Mouse (Mus musculus) testis, adult 2 months (tissue): ENCODE data around the gene Pla2g3.

ENCODE experiments used
- CTCF ChIP-seq: fragments of 200-500 bp; IDR thresholded peaks from 2 replicates; pipeline ENCODE4 v1.5.1; 2012; ENCODE audit warnings: low read depth, mild to moderate bottlenecking, inconsistent platforms, low read length, moderate library complexity; ENCODE audit not compliant: control insufficient read depth, insufficient read depth, insufficient replicate concordance
- POLR2A ChIP-seq: fragments of 200-500 bp; IDR thresholded peaks from 2 replicates; pipeline ENCODE4 v1.6.1; 2012; ENCODE audit warnings: low read depth, mild to moderate bottlenecking, inconsistent platforms, low read length, moderate library complexity; ENCODE audit not compliant: control insufficient read depth

DNA sequence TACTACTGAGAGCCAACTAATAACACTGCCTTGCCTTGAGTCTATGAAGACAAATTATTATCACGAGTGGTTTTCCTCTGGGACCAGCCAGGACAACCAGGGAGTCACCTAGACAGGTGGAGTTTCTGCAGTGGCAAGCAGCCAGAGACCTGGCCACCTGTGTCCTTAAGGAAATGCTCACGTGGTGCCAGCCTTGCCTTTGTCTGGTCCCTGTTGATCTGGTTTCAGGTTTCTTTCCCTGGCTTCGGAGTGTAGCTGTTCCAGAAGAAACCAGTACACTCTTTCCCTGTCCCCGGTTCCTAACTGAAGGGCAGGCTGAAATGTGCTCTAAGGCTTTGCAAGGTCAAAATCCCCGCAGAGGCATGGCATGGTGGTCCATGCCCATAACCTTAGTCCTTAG is 8.7 kb downstream of the Pla2g3 start:
- TF ChIP-seq POLR2A: no peak
- no peak for TF ChIP-seq CTCF
